ENCODE assay signal across 12 mouse cellular contexts in genomic region chr11:78624377-78624776, GRCm38 (mm10).
DNase-seq lines count a peak whose midpoint lies in the region; ATAC-seq and TF ChIP-seq lines count a peak whose summit lies in the region.
"Had no signal": no experiment of that assay in that cellular context is flagged by ENCODE, and none has a peak within 500 bp of the region (broad histone marks: within the 10 kb centered on the region; RNA-seq: fewer than 3 reads in every experiment).

No protein-coding gene starts in this region.

- ATAC-seq in heart, embryonic 11.5 days (replicated peaks; ENCODE audit: insufficient number of reproducible peaks, low FRiP score, low TSS enrichment) = no peak
- no peak for ATAC-seq in lung, embryonic 14.5 days (ENCODE audit: insufficient read depth)
- no peak for ATAC-seq in intestine, embryonic 16.5 days
- no peak for ATAC-seq in stomach, postnatal 0 days (ENCODE audit: low FRiP score, low TSS enrichment)

- no peak overlapping the region for H3K9ac ChIP-seq in heart, embryonic 11.5 days (ENCODE audit: low read depth, low read length)
- no peak overlapping the region for H3K9ac ChIP-seq in lung, embryonic 14.5 days
- H3K9ac ChIP-seq in intestine, embryonic 16.5 days (ENCODE audit: low read depth, low read length) = no peak overlapping the region
- no peak overlapping the region for H3K9ac ChIP-seq in stomach, postnatal 0 days (ENCODE audit: low read length)
- H3K9ac ChIP-seq: limb, embryonic 15.5 days had no signal

- no peak for TF ChIP-seq EP300 in stomach, postnatal 0 days (optimal IDR thresholded peaks at IDR 0.05)

- no peak overlapping the region for H3K4me3 ChIP-seq in heart, embryonic 11.5 days (ENCODE audit: low read depth, low read length)
- no peak overlapping the region for H3K4me3 ChIP-seq in lung, embryonic 14.5 days (ENCODE audit: low read depth, low read length)
- no peak overlapping the region for H3K4me3 ChIP-seq in intestine, embryonic 16.5 days (ENCODE audit: low read length)
- H3K4me3 ChIP-seq in stomach, postnatal 0 days (ENCODE audit: low read depth, low read length) = no peak overlapping the region
- H3K4me3 ChIP-seq: erythroblast, embryonic 14.5 days; limb, embryonic 15.5 days; megakaryocyte, embryonic 14.5 days had no signal

- 47% methylated on average over 3 of the region's 3 CpGs for WGBS in heart, embryonic 11.5 days (ENCODE audit: insufficient replicate concordance)
- WGBS in lung, embryonic 14.5 days = 22% methylated on average over 3 of the region's 3 CpGs
- 36% methylated on average over 3 of the region's 3 CpGs for WGBS in intestine, embryonic 16.5 days
- 30% methylated on average over 3 of the region's 3 CpGs for WGBS in stomach, postnatal 0 days

- peak; percentile 35 to 67 for DNase-seq in heart, adult 18-20 months
- DNase-seq in c-Kit-positive CD71-positive TER-119-negative erythroid progenitor cells, embryonic 14.5 days (ENCODE audit: low read depth) = peak; percentile 9
- DNase-seq in lung, embryonic 14.5 days = peak; percentile 71
- peak; percentile 45 for DNase-seq in naive thymus-derived CD4-positive, alpha-beta T cell, adult 2 months (ENCODE audit: low read depth)
- DNase-seq in urinary bladder, postnatal 36 days (ENCODE audit: low spot score in 2 of 2) = no peak
- DNase-seq in stomach, postnatal 0 days (ENCODE audit: low spot score) = no peak
- DNase-seq: adrenal gland, adult 2 months had no signal

- no peak overlapping the region for H3K27ac ChIP-seq in heart, embryonic 11.5 days (ENCODE audit: low read depth, low read length)
- no peak overlapping the region for H3K27ac ChIP-seq in lung, embryonic 14.5 days (ENCODE audit: low read depth)
- no peak overlapping the region for H3K27ac ChIP-seq in intestine, embryonic 16.5 days (ENCODE audit: low read length)
- H3K27ac ChIP-seq in stomach, postnatal 0 days (replicated peaks) = no peak overlapping the region
- H3K27ac ChIP-seq: limb, embryonic 15.5 days had no signal

- H3K27me3 ChIP-seq in heart, embryonic 11.5 days (ENCODE audit: control insufficient read depth, insufficient read depth, low read length) = no peaks in the 10 kb centered on the region
- no peaks in the 10 kb centered on the region for H3K27me3 ChIP-seq in lung, embryonic 14.5 days (ENCODE audit: insufficient read depth, low read length)
- H3K27me3 ChIP-seq in intestine, embryonic 16.5 days (replicated peaks; ENCODE audit: control insufficient read depth, insufficient read depth, low read length) = no peaks in the 10 kb centered on the region
- no peaks in the 10 kb centered on the region for H3K27me3 ChIP-seq in stomach, postnatal 0 days (ENCODE audit: control insufficient read depth, insufficient read depth, low read length)
- H3K27me3 ChIP-seq: limb, embryonic 15.5 days; megakaryocyte, embryonic 14.5 days had no signal

- H3K4me2 ChIP-seq in heart, embryonic 11.5 days = no peak overlapping the region
- H3K4me2 ChIP-seq in lung, embryonic 14.5 days = no peak overlapping the region
- no peak overlapping the region for H3K4me2 ChIP-seq in intestine, embryonic 16.5 days (ENCODE audit: low read depth, low read length)
- H3K4me2 ChIP-seq in stomach, postnatal 0 days (replicated peaks; ENCODE audit: low read depth) = no peak overlapping the region
- H3K4me2 ChIP-seq: limb, embryonic 15.5 days had no signal

- TF ChIP-seq CTCF in lung, embryonic 14.5 days (IDR thresholded peaks at IDR 0.05; ENCODE audit: low read depth) = no peak
- no peak for TF ChIP-seq CTCF in stomach, postnatal 0 days (IDR thresholded peaks at IDR 0.05; ENCODE audit: low read depth)

- no peaks in the 10 kb centered on the region for H3K36me3 ChIP-seq in heart, embryonic 11.5 days (ENCODE audit: control insufficient read depth, insufficient read depth, low read length)
- 0 out of 2 replicates have a peak, but pooled peaks cover 7% of the 10 kb centered on the region for H3K36me3 ChIP-seq in lung, embryonic 14.5 days (ENCODE audit: insufficient read depth)
- no peaks in the 10 kb centered on the region for H3K36me3 ChIP-seq in intestine, embryonic 16.5 days (ENCODE audit: control insufficient read depth, insufficient read depth, low read length)
- no peaks in the 10 kb centered on the region for H3K36me3 ChIP-seq in stomach, postnatal 0 days (ENCODE audit: control insufficient read depth, insufficient read depth, low read length)
- H3K36me3 ChIP-seq: limb, embryonic 15.5 days had no signal

- no peaks in the 10 kb centered on the region for H3K9me3 ChIP-seq in heart, embryonic 11.5 days (replicated peaks; ENCODE audit: control insufficient read depth, low read length)
- H3K9me3 ChIP-seq in lung, embryonic 14.5 days (ENCODE audit: low read depth, low read length) = no peaks in the 10 kb centered on the region
- no peaks in the 10 kb centered on the region for H3K9me3 ChIP-seq in intestine, embryonic 16.5 days (ENCODE audit: control insufficient read depth, low read length)
- H3K9me3 ChIP-seq in stomach, postnatal 0 days (ENCODE audit: control insufficient read depth, low read length) = no peaks in the 10 kb centered on the region
- H3K9me3 ChIP-seq: limb, embryonic 15.5 days; megakaryocyte, embryonic 14.5 days had no signal

- H3K4me1 ChIP-seq in heart, embryonic 11.5 days (ENCODE audit: control insufficient read depth, insufficient read depth, low read length) = 0 out of 2 replicates have a peak, but pooled peaks cover 3% of the 10 kb centered on the region
- no peaks in the 10 kb centered on the region for H3K4me1 ChIP-seq in lung, embryonic 14.5 days (ENCODE audit: insufficient read depth)
- no peaks in the 10 kb centered on the region for H3K4me1 ChIP-seq in intestine, embryonic 16.5 days (ENCODE audit: control insufficient read depth, insufficient read depth, low read length)
- H3K4me1 ChIP-seq in stomach, postnatal 0 days (replicated peaks; ENCODE audit: control insufficient read depth, insufficient read depth) = no peaks in the 10 kb centered on the region
- H3K4me1 ChIP-seq: limb, embryonic 15.5 days had no signal

Comparison
In these comparisons a context has a peak if more than half of its experiments do, and no peak if none do; other contexts are left out.
1. DNase-seq: peak in heart, adult 18-20 months (2 of 2), c-Kit-positive CD71-positive TER-119-negative erythroid progenitor cells, embryonic 14.5 days (single experiment), lung, embryonic 14.5 days (single experiment) and naive thymus-derived CD4-positive, alpha-beta T cell, adult 2 months (single experiment); none in urinary bladder, postnatal 36 days (0 of 2) and stomach, postnatal 0 days (single experiment).